Mouse (Mus musculus) cerebellum, adult 9-11 months (tissue): ENCODE measurements around the gene Kpna4.
A peak's percentile ranks its signal among the peaks of the same experiment; 100 is the strongest.
"Not testable (repeated sequence)": the region's sequence is repeated elsewhere in the genome, so short reads cannot be mapped to it uniquely, and the experiment has no call there.

Experiments used
- DNase-seq: peaks from one replicate; pipeline ENCODE4 v3.0.0; 2022

Kpna4 gene

DNA sequence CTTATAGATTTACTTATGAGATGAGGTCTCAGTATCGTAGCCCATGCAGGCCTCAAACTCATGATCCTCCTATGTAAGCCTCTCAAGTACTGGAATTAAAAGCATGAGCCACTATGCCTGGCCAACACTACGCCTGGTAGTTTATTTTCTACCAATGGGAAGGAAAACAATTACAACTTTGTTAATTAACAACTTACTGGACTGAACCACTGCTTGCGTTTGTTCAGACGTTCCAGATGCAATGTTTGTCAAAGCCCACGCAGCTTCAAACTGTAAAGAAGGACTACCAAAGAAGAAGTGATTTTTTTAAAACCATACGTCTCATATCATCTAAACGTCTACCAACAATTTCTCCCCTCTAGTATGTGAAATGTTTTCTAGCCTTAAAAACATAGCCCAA is 32.5 kb downstream of the Kpna4 start:
- DNase-seq: no peak

DNA sequence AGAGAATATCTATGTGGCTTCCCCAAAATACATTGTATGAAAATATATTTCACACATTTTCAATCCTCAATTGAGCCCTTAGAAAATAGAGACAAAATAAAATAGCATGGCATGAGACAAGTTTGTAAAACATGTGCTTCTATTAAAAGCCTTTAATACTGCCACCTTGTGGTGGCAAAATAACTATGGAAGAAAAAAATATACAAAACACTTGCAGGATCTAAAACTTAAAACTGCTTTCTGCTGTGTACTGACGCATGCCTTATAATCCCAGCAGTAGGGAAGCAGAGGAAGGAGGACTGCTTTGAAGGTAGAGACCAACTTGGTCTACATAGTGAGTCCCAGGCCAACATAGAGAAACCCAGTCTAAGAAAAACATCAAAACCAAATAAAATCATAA is 62.9 kb downstream of the Kpna4 start:
- DNase-seq: no peak

DNA sequence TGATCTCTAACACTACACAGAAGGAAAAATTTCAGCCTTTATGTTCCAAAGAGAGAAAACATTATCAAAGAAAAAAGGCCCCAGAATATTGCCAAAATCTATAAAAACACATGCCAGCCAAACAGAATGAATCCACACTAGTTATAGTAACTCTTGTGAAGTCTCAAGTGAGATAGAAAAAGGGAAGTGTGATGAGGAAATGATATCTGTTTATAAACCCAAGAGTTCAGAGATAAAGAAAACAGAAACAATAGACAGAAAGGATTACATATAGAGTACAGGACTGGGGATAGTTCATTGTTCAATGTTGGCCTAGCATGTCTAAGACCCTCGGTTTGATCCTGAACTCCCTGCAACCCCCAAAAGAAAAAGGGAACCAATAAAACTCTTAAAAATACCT is 64.1 kb downstream of the Kpna4 start:
- DNase-seq: no peak

DNA sequence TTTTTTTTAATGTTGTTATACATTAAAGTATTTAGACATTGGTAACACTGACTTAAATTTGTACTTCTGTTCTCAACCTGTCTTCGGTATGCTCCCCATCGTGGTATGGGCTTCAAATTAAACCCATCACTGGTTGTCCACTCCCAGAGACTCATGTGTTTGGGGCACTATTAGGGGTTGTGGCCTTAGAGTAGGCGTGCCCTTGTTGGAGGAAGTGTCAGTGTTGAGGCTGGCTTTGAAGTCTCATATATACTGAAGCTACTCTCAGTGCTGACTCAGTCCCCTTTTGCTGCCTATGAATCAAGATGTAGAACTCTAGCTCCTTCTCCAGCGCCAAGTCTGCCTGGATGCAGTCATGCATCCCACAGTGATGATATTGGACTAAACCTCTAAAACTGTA is 66.2 kb downstream of the Kpna4 start:
- no peak for DNase-seq

DNA sequence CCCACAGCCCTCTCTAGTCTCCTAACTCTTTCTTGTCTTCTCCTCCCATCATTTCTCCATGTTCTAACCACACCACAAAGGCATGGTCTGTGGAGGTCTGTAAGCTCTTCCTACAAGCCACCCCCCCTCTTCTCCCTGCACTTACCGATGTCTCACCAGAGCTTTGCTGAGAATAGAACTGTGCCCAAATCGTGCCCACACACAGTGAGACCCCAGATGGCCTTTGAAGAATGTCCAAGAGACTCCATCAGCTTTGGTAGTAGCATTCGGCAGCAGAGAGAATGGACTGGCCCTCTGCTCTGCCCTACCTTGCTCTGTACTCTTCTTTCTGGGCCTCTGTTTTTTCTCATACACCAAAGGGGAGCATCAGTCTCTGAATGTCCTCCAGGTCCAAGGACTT is 71.0 kb downstream of the Kpna4 start:
- no peak for DNase-seq

DNA sequence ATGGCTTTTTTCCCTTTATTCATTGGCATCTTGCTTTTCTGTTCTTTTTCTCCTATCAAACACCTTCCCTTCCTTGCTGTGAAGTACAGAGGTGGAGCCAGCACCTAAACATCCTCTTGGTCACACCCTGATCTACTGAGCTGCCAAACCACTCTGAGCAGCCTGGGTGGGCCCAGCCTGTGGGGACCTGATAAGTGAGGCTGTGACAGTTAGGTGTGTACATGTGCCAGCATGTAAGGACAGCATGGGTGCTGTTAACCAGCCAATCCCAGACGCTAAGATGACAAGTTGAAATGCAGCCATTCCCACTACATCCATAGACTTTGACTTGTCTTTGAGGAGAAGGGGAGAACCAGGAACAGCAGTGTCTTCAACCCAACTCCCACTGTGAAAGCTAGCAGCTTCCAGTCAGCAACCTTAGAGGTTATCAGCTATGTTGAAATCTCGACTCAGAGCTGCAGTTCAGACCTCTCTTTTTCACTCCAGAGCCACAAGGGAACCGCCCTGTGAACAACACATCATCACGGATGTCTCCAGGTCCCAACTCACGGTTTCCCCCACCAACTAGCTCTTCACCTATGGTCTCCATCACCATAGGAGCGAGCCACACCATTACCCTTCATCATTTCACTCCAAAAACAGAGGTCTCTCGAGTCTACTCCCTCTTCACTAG is 72.0 kb downstream of the Kpna4 start:
- DNase-seq: no peak

DNA sequence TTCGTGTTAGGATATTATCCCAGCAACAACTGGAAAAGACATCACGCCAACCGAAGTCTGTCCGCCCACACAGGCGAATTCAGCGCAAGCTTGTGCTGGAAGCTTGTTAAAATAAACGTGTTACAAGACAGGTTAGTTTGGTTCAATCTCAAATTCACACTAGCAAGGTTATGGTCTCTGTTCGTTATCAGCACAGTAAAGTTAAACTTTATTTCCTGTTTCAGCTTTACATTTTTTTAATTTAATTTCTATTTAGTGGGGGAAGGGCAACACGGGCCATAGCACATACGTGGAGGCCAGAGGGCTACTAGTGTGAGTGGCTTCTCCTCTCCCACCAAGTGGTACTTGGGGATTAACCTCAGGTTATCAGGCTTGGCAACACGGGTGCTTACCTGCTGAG is 75.0 kb downstream of the Kpna4 start:
- no peak for DNase-seq

DNA sequence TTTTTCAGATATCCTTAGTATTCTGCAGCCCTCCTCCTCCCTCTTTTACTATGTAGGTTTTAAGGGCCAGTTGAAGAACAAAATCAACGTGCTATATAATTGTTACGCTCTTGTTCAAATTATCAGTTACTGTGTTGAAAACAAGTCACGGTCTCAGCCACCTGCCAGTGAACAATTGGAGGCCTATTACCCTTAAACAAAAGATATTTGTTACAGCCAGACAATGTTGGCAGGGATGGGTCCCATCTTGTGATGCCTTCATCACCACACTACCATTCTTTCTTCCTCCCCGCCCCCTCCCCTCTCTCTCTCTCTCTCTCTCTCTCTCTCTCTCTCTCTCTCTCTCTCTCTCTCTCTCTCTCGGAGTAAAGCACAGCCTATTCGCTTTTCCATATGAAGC is 77.9 kb downstream of the Kpna4 start:
- DNase-seq: peak; percentile 16

DNA sequence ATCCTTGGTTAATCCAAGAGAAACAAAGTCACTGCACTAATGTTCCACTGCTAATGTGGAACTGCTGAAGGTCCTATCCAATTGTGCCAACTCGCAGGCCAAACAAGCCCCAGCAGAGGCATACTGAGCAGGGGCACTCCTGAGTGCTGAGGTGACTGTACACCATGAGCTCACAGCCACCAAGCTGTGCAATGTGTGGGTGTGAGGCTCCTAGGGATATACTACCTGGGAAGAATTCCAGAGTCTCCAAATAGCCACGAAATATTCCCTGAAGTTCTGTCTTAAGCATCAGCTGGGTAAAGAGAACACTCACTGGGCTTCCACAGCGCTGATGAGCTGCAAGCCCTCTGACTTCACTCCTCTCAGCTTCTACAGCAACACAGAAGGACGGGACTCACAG is 79.2 kb downstream of the Kpna4 start:
- no peak for DNase-seq

DNA sequence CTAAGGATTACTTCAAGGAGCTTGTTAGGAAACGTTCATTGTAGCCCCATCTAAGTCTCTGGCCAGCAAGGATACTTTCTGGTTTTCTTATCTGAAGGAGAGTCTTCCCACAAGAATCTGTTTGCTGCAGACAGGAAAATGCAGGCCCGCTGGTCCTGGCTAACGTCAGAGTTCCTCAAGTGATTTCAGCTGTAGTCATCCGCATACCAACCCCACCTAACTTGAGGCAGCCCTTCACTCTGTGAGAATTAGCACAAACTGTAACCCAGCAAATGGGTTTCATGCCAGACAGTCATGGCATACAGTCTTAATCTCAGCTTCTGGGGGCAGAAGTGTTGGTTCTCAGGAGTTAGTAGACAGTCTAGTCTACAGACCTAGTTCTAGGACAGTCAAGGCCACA is 80.4 kb downstream of the Kpna4 start:
- DNase-seq: no peak

DNA sequence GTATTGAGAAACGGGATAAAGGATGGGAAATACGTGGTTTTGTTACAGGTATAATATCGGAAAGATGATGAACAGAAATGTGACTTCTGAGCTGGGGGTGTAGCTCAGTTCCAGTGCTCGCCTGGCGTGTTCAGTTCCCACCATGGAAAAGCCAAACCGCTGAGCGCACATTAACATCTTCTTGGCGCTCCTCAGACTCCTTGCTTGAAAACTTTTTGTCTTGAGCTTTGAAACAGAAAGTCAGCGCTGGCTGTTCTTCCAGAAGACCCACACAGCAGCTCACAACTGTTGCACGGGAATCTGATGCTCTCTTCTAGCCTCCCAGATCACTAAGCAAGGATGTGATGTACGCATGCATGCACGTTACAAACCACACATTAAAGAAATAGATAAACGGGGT is 81.2 kb downstream of the Kpna4 start:
- DNase-seq: no peak

DNA sequence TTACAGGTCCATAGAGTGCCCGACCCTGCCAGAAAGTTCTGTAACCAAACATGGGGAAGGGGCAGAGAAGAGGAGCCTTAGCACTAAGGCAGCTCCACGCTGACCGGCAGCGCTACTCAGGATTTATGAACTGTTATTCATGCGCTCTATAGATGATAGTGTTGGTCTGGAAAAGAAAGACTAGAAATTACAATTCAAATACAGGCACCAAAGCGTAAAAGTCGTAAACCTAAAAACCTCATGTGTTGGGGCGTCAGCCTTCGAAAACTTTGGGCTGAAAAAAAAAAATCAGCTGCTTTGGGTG is 81.6 kb downstream of the Kpna4 start:
- no peak for DNase-seq

DNA sequence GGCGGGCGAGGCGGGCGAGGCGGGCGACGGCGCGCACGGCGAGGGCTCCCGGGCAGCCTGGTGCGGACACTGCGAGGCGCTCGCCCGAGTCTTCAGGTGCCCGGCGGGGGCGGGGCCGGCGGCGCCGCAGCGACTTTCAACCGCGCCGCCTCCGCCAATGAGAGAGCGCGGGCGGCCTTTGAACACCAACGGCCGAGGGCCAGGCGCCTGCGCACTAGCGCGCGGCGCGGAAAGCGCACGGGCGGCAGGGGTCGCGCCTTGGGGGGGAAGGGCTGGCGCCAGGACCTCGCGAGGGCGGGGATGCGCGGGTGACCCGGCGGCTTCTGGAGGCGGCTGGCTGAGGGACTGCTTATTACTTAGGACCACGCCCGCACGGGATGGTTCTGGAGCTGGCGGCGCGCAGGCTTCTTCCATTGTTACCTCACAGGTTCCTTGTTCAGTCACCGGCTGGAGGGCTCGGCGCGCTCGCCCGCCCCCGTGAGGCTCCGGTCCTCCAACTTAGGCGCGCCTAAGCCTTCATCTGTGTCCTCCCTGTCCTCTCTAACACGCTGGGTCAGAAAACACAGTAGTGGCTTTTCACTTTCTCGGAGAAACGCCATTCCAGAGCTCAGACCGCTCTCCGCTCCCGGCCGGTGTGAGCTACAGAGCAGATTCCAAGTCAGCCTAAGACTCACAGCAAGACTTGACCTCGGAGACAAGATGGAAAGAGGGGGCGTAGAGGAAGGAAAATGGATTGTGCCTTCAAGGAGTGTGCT is 82.1 kb downstream of the Kpna4 start, which contains the start of gene Trim59:
TSS of gene Trim59 (minus strand) at position 111 of the 755 bp plus-strand sequence.
- DNase-seq: peak; percentile 93

DNA sequence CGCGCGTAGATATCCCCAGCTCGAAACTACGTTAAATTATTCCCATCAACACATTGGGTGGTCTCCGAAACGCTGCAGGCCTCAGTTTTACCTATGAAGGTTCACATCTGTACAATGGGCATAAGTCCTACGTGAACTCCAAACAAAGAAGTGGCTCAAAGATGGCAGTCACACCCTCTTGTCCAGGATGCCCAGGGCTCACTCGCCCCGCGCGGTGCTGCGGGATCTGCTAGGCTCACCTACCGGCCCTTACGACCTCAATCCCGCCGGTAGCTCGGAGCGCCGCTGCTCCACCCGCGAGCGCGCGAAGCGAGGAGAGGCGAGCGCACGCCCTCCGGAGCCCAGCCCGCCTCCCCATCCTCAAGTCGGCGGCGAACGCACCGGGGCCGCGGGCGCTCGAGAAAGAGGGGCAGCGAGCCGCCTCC is 82.7 kb downstream of the Kpna4 start:
- DNase-seq: no peak

DNA sequence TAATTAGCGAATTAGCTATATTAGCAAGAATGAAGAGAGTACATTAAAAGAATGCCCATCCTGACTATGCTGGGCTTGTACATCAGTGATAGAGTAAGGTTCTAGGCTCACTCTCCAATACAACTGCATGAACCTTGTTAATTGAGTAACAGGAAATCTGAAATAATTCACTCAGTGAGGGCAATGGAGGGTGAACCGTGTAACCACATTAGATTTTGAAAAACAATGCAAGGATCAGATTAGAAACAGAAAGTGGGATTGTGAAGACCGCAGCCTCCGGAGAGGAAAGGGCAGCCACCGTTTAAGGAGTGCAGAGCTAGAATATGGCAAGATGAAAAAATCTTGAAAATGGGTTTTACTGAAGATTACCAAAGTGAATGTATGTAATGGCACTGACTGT is 85.6 kb downstream of the Kpna4 start:
- no peak for DNase-seq

DNA sequence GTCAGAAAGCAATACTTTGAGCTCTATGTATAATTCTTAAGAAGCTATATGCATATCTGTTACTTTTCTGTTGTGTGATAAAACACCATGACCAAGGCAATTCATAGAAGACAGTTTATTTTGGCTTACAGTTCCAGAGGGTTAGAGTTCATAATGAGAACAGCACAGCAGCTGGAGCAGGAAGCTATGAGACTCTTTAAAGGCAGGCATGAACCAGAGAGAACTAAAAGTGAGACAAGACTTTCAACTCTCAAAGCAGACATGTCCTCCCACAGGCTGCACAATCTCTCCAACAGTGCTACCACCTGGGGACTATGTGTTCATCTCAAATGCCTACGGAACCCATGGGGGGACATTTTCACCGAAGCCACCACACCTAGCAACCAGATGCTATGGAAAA is 86.8 kb downstream of the Kpna4 start:
- no peak for DNase-seq

DNA sequence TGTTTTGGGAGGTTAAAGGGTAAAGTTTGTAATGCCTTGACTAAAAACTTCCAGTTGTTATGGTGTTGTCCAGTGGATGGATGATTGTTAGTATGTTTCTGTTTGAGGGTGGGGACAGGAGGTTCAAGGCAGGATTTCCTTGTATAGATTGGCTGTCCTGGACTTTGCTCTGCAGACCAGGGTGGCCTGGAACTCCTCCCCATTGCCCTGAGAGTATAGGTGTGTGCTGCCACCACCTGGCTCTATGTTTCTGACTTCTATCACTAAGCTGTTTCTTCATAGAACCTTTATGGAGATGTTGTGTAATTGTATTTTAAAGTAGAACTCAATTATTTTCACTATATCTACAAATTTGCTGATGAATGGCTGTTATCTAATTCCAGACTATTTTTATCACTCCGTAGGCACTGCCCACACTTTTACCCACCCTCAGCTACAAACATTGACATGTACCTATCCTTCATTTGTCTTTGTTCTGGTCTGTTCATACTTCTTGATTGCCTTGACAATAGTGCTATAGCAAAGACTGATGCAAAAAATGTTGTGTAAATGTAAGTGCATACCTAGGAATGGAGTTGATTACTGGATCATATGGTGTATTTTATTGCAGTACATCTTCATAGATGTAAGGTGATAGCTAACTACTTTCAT is 100.7 kb downstream of the Kpna4 start:
- DNase-seq: no peak

DNA sequence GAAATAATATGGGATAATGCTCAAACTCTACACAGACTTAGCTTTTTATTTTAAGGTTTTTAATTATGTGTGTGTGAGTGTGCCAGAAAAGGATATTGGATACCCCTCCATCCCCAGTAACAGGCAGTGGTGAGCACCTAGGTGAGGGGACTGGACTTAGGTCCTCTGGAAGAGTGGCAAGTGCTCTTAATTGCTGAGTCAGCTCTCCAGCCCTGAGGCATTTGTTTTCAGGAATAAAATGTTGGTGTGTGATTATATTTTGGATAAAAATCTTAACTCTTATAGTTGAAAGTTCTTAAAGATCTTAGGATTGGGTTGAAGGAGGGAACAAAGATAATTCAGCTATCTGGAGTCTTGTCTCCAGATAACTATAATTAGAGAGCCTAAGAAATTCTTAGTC is 106.1 kb downstream of the Kpna4 start:
- no peak for DNase-seq

DNA sequence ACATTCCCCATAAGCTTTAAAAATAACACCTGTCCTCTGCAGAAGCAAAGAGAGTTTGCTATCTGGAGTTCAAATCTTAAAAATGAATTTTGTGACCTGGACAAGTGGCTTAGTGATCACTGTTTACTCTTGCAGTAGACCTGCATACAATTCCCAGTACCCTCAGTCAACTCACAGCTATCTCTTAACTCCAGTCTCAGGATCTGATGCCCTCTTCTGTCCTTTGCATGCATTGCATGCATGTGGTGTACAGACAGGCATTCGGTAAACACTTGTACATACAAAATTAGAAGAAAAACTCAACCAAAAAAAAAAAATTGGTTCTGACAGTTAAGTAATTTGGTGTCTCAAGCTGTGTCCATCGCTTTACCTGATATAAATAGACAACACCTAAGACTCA is 106.6 kb downstream of the Kpna4 start:
- no peak for DNase-seq

DNA sequence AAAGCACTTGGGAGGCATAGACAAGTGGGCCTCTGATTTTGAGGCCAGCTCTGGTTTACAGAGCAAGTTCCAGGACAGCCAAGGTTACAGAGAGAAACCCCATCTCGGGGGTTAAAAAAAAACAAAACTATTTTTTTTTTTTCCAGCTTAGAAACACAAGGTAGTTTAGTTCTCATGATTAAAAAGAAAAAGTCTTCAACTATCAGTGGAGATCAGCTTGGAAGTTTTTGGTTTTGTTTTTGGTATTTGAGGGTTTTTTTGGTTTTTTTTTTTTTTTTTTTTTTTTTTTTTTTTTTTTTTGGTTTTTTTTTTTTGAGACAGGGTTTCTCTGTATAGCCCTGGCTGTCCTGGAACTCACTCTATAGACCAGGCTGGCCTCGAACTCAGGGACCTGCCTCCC is 108.3 kb downstream of the Kpna4 start:
- DNase-seq: not testable (repeated sequence)

DNA sequence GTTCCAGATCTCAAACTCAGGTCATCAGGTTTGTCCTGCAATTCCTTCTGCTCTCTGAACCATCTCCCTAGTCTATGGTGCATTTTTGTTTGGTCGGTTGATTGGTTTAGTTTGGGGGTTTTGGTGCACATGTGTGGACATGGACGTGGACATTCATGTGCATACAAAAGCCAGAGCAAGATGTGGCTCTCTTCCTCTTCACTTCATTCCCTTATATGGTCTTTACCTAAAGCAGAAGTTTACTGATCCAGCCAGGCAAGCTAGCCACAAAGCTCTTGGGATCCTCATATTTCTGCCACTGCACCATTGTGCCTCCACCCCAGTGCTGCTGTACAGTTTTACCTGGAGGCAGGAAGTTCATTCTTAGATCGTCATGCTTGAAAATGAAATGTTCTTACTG is 109.7 kb downstream of the Kpna4 start:
- no peak for DNase-seq
